Mouse (Mus musculus) stomach, embryonic 16.5 days (tissue): ENCODE measurements around the gene Lhfpl4. TPM values are rescaled to one million over a fixed set of nuclear protein-coding genes. Genes with fewer than 3 reads are reported as not detected.

ENCODE experiments used
- ATAC-seq: fragments of 200-750 bp; cut with Nextera tagmentation; 2 replicates; pipeline ENCODE4 v1.8.0; 2017; ENCODE audit warnings: moderate number of reproducible peaks, moderate TSS enrichment; ENCODE audit not compliant: insufficient read depth, low FRiP score
- H3K27ac ChIP-seq: fragments of 300-500 bp; sonication (generic); 2 replicates; pipeline ENCODE4 v1.5.1; 2014; ENCODE audit warnings: low read length
- H3K27me3 ChIP-seq: fragments of 300-500 bp; sonication (generic); 2 replicates; pipeline ENCODE4 v1.6.1; 2014; ENCODE audit warnings: low read length, control low read depth, mixed read lengths; ENCODE audit not compliant: control insufficient read depth, insufficient read depth
- H3K36me3 ChIP-seq: fragments of 300-500 bp; sonication (generic); 2 replicates; pipeline ENCODE4 v1.6.1; 2014; ENCODE audit warnings: low read length; ENCODE audit not compliant: control insufficient read depth, insufficient read depth
- H3K4me1 ChIP-seq: fragments of 300-500 bp; sonication (generic); 2 replicates; pipeline ENCODE4 v1.6.1; 2014; ENCODE audit warnings: low read length, control low read depth, mixed read lengths; ENCODE audit not compliant: control insufficient read depth, insufficient read depth
- H3K4me2 ChIP-seq: fragments of 300-500 bp; sonication (generic); 2 replicates; pipeline ENCODE4 v1.6.1; 2014; ENCODE audit warnings: low read depth, low read length, mixed read lengths
- H3K4me3 ChIP-seq: fragments of 300-500 bp; sonication (generic); replicated peaks from 2 replicates; pipeline ENCODE4 v1.5.1; 2014; ENCODE audit warnings: mild to moderate bottlenecking, low read length
- H3K9ac ChIP-seq: fragments of 300-500 bp; sonication (generic); 2 replicates; pipeline ENCODE4 v1.6.1; 2014; ENCODE audit warnings: low read length
- H3K9me3 ChIP-seq: fragments of 300-500 bp; sonication (generic); replicated peaks from 2 replicates; pipeline ENCODE4 v1.6.1; 2016; ENCODE audit warnings: low read length, control low read depth; ENCODE audit not compliant: control insufficient read depth
- WGBS: fragments of 180-500 bp; shearing (Covaris S2); extraction: QIAGEN DNeasy Blood & Tissue Kit; methylation state at CpG from one replicate; pipeline ENCODE4 v1.1.7; 2014; 5-methylcytosine and 5-hydroxymethylcytosine counted together
- polyA plus RNA-seq: library from polyadenylated mRNA; unstranded; fragments of >200 nt; fragmentation: Nextera tagmentation; extraction: Ambion mirVana; gene quantifications from 2 replicates; pipeline ENCODE4 v1.2.1, GENCODE M21; 2015

Lhfpl4 gene
- 1.3 and 1.6 TPM in 2 replicates for polyA plus RNA-seq

DNA sequence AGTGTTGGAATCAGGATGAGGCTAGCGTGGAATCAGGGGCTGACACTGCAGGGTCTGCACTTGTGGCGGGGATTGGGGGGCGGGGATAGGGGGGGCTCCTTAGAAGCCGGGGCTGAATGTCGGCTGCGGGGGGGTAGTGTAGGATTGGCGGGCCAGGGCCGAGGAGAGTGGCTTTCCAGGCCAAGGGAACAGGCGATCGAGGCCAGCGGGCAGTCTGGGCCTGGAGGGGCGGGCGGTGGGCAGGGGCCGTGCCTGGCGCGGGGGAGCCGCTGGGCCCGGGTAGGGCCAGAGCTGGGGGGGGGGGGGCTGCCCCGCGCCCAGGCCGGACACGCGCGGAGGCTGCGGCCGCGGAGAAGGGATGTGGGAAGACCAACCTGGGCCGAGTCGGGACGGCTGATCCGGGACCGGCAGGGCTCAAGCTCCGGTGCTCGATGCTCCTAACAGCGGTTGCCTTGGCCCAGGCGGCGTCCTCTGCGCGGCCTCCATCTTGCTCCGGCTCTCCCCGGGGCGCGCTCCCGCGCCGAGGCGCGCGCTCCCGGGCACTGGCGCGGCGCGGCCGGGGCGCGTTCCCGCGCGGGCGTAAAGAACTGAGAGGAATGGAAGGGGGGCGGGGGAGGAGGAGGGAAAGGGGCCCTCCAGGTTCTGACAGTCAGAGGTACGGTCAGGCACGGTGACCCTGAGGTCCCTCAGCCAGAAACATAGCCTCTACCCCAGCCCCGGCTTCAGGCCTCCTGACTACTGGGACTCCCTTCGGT, at the start of gene Lhfpl4:
TSS of gene Lhfpl4 (minus strand) at position 544 of the 755 bp plus-strand sequence.
- H3K4me3 ChIP-seq = peak within 1 kb of the TSS; percentile 47
- H3K4me1 ChIP-seq = peaks cover 7% of the 10 kb centered on the region
- peaks cover 40% of the 10 kb centered on the region for H3K27me3 ChIP-seq
- peak within 1 kb of the TSS; percentile 67 for H3K4me2 ChIP-seq
- H3K9ac ChIP-seq = peak within 1 kb of the TSS; percentile 49; the same call in 1 of the 2 replicates
- ATAC-seq = no peak
- no peak within 1 kb of the TSS for H3K27ac ChIP-seq
- no peaks in the 10 kb centered on the region for H3K36me3 ChIP-seq
- WGBS = under 1% methylated on average over 55 of the region's 66 CpGs
- H3K9me3 ChIP-seq = no peaks in the 10 kb centered on the region

GRCm38 (mm10) chr6:113242753-113243152, 47.6 kb upstream of the Lhfpl4 start:
- Histone ChIP-seq H3K9me3 (no peaks in the 10 kb centered on the region), H3K4me3 (no peak overlapping the region), H3K36me3 (0 out of 2 replicates have a peak, but pooled peaks cover 4% of the 10 kb centered on the region), H3K9ac (no peak overlapping the region), H3K4me2 (no peak overlapping the region), H3K27ac (no peak overlapping the region), H3K4me1 (peaks cover 10% of the 10 kb centered on the region), H3K27me3 (no peaks in the 10 kb centered on the region)
- WGBS = 80% methylated on average over 1 of the region's 1 CpGs
- ATAC-seq = no peak

DNA sequence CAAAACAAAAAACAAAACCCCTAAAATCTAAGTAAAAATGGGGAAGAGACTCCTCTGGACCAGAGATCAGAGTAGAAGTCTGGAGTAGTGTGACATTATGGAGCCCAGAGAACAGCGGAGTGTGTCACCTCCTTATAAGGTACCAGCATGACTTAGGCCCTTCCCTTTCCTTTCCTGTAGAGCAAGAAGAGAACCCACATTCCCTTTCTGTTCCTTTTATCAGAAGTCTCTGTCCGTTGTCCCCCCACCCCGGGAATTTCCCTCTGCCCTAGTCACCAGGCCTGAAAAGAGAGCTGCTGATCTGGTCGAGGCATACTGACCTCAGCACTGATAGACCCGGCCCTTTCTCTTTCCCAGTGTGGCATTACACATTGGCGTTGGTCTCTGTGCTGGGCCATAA, 43.3 kb upstream of the Lhfpl4 start:
- Histone ChIP-seq H3K36me3 (no peaks in the 10 kb centered on the region), H3K4me3 (peak overlapping the region; percentile 98), H3K27me3 (no peaks in the 10 kb centered on the region), H3K4me1 (peaks cover 10% of the 10 kb centered on the region), H3K27ac (no peak overlapping the region), H3K4me2 (peak overlapping the region; percentile 93), H3K9me3 (no peaks in the 10 kb centered on the region), H3K9ac (peak overlapping the region; percentile 93)
- 24% methylated on average over 6 of the region's 6 CpGs for WGBS
- no peak for ATAC-seq

DNA sequence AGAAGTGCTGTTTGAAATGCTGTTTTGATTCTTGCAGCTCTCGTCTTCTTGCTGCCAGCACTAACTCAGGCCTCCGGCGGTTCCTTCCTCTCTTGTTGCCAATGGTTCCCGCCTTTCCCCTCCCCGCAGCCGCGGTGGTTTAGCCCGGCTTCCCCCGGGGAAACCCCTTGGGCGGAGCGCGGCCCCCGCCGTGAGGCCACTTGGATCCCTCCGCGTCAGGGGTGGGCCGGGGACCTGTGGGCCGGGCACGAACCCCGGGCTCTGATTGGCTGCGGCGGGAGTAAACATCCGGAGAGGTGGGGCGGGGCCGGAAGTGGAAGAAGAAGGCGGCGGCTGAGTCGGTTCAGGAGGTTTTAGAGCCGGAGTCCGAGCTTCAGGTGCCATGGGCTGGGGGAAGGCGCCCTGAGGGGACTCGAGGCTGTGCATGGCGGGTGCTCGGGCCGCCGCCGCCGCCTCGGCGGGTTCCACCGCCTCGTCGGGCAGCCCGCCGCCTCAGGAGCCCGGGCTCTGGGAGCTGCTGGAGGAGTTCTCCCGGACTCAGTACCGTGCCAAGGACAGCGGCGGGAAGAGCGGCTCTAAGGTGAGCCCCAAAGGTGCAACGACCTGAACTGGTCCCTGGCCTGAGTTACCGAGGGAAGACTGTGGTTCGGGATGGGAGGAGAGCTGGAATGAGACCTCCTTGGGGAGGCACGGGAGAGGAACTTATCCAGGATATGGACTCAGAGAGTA, 42.5 kb upstream of the Lhfpl4 start, which contains the start of gene Mtmr14:
TSS of gene Mtmr14 (plus strand) at position 302 of the 729 bp plus-strand sequence.
- H3K4me2 ChIP-seq = peak within 1 kb of the TSS; percentile 93
- peak; percentile 100 for ATAC-seq
- no peaks in the 10 kb centered on the region for H3K36me3 ChIP-seq
- H3K27ac ChIP-seq = peak within 1 kb of the TSS; percentile 69; the same call in 1 of the 2 replicates
- no peaks in the 10 kb centered on the region for H3K9me3 ChIP-seq
- under 1% methylated on average over 54 of the region's 55 CpGs for WGBS
- peak within 1 kb of the TSS; percentile 93 for H3K9ac ChIP-seq
- H3K27me3 ChIP-seq = no peaks in the 10 kb centered on the region
- peak within 1 kb of the TSS; percentile 98 for H3K4me3 ChIP-seq
- peaks cover 10% of the 10 kb centered on the region for H3K4me1 ChIP-seq

- Histone ChIP-seq H3K27me3 (no peaks in the 10 kb centered on the region), H3K36me3 (no peaks in the 10 kb centered on the region), H3K9ac (no peak overlapping the region), H3K27ac (no peak overlapping the region), H3K9me3 (no peaks in the 10 kb centered on the region), H3K4me1 (peaks cover 10% of the 10 kb centered on the region), H3K4me3 (no peak overlapping the region), H3K4me2 (no peak overlapping the region)
- ATAC-seq = no peak
- WGBS = 69% methylated on average over 5 of the region's 5 CpGs
Measured at GRCm38 (mm10) chr6:113235141-113235540, 40.0 kb upstream of the Lhfpl4 start.

GRCm38 (mm10) chr6:113226705-113227104, 31.5 kb upstream of the Lhfpl4 start:
- no peaks in the 10 kb centered on the region for H3K27me3 ChIP-seq
- no peaks in the 10 kb centered on the region for H3K9me3 ChIP-seq
- no peaks in the 10 kb centered on the region for H3K36me3 ChIP-seq
- no peak overlapping the region for H3K9ac ChIP-seq
- no peak overlapping the region for H3K4me2 ChIP-seq
- H3K4me1 ChIP-seq = no peaks in the 10 kb centered on the region
- H3K4me3 ChIP-seq = no peak overlapping the region
- no peak overlapping the region for H3K27ac ChIP-seq
- ATAC-seq = no peak

DNA sequence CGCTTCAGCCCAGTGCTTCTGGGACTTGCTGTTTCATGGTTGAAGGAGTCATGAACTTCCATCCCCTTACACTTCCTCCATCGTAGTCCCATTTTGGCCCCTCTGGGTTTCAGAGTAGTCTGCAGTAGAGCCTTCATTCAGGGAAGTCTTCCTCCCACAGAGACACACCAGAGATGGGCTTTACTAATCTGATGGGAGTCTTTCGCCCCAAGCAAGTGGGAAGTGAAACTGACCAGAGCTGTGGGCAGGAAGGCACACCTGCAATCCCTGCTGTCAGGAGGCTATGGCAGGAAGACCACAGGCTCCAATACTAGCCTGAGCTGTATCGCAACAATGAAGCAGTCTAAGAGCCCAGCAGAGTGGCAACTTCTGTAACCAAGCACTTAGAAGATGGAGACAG, 30.6 kb upstream of the Lhfpl4 start:
- 79% methylated on average over 4 of the region's 4 CpGs for WGBS
- Histone ChIP-seq H3K9ac (no peak overlapping the region; the same call in 1 of the 2 replicates), H3K4me1 (no peaks in the 10 kb centered on the region), H3K4me2 (no peak overlapping the region), H3K9me3 (no peaks in the 10 kb centered on the region), H3K27me3 (no peaks in the 10 kb centered on the region), H3K4me3 (no peak overlapping the region), H3K36me3 (no peaks in the 10 kb centered on the region), H3K27ac (no peak overlapping the region)
- no peak for ATAC-seq

DNA sequence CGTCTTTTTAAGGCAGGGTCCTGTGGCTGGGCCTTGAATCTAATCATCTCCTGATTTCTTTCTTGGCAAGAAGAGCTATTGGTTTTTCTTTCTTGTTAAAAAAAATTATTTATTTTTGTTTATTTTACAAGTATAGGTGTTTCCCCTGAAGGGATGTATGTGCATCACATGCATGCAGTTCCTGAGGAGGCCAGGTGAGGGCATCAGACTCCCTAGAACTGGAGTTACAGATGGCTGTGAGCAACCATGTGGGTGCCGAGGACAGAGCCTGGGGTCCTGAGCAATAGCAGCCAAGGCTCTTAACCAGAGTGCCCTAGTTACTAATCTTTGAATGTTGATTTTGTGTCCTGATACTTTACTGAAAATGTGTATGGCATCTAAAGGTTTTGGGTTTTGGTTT, 21.1 kb upstream of the Lhfpl4 start:
- no peaks in the 10 kb centered on the region for H3K4me1 ChIP-seq
- H3K4me2 ChIP-seq = no peak overlapping the region
- no peak overlapping the region for H3K9ac ChIP-seq
- H3K9me3 ChIP-seq = no peaks in the 10 kb centered on the region
- H3K4me3 ChIP-seq = no peak overlapping the region
- no peaks in the 10 kb centered on the region for H3K27me3 ChIP-seq
- H3K27ac ChIP-seq = no peak overlapping the region
- 66% methylated on average over 2 of the region's 2 CpGs for WGBS
- no peaks in the 10 kb centered on the region for H3K36me3 ChIP-seq
- ATAC-seq = no peak

DNA sequence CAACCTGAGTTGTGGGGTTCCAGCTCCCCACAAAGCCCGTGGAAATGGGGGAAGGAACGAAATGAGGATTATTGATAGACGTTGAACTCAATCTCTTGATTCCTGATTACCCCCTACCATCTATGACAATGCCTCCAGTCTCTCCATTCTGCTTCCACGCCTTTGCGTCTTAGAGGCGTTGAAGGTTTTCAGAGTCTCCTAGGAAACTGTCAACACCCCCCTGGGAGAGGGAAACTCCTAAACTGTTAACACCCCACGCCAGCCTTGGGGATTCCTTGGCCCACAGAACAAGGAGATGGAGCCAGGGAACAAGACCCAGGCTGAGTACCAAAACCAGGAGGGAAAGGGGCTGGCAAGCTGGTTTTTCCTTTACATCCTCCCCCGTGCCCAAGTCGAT, 410 bp upstream of the Lhfpl4 start:
- H3K27me3 ChIP-seq = peaks cover 40% of the 10 kb centered on the region
- peaks cover 7% of the 10 kb centered on the region for H3K4me1 ChIP-seq
- peak overlapping the region; percentile 47 for H3K4me3 ChIP-seq
- H3K4me2 ChIP-seq = peak overlapping the region; percentile 67
- H3K27ac ChIP-seq = no peak overlapping the region
- no peak for ATAC-seq
- 16% methylated on average over 9 of the region's 9 CpGs for WGBS
- H3K9me3 ChIP-seq = no peaks in the 10 kb centered on the region
- H3K9ac ChIP-seq = no peak overlapping the region
- H3K36me3 ChIP-seq = no peaks in the 10 kb centered on the region
